Mouse (Mus musculus) kidney, adult 18-20 months (tissue): ENCODE measurements around the gene Spata13.

Source experiments
- DNase-seq: peaks from one replicate; pipeline ENCODE4 v3.0.0; 2021

Spata13 gene

GRCm38 (mm10) chr14:60721938-60722337, 88.1 kb downstream of the Spata13 start:
- DNase-seq = no peak

GRCm38 (mm10) chr14:60726091-60726490, 92.3 kb downstream of the Spata13 start:
- DNase-seq = no peak

GRCm38 (mm10) chr14:60727130-60727529, 93.3 kb downstream of the Spata13 start:
- DNase-seq = no peak

GRCm38 (mm10) chr14:60732081-60732480, 98.3 kb downstream of the Spata13 start:
- DNase-seq = no peak

GRCm38 (mm10) chr14:60732787-60733186, 99.0 kb downstream of the Spata13 start:
- no peak for DNase-seq

- no peak for DNase-seq
Observed at GRCm38 (mm10) chr14:60733706-60734105, 99.9 kb downstream of the Spata13 start.

- no peak for DNase-seq
Observed at GRCm38 (mm10) chr14:60735206-60735605, 101.4 kb downstream of the Spata13 start.

GRCm38 (mm10) chr14:60735848-60736547, 102.2 kb downstream of the Spata13 start:
- DNase-seq = no peak

GRCm38 (mm10) chr14:60736591-60737192, 102.9 kb downstream of the Spata13 start:
- DNase-seq = no peak

- no peak for DNase-seq
Observed at GRCm38 (mm10) chr14:60737202-60737611, 103.4 kb downstream of the Spata13 start.

GRCm38 (mm10) chr14:60738434-60738938, 104.7 kb downstream of the Spata13 start:
- no peak for DNase-seq

GRCm38 (mm10) chr14:60739155-60739554, 105.4 kb downstream of the Spata13 start:
- no peak for DNase-seq

- no peak for DNase-seq
Observed at GRCm38 (mm10) chr14:60739616-60740015, 105.8 kb downstream of the Spata13 start.

- DNase-seq = no peak
Observed at GRCm38 (mm10) chr14:60740507-60740906, 106.7 kb downstream of the Spata13 start.

GRCm38 (mm10) chr14:60741033-60741432, 107.2 kb downstream of the Spata13 start:
- no peak for DNase-seq

- DNase-seq = no peak
Observed at GRCm38 (mm10) chr14:60741490-60741981, 107.7 kb downstream of the Spata13 start.

GRCm38 (mm10) chr14:60743681-60744080, 109.9 kb downstream of the Spata13 start:
- DNase-seq = no peak

- DNase-seq = no peak
Observed at GRCm38 (mm10) chr14:60745201-60745600, 111.4 kb downstream of the Spata13 start.

GRCm38 (mm10) chr14:60746141-60746540, 112.3 kb downstream of the Spata13 start:
- no peak for DNase-seq

GRCm38 (mm10) chr14:60747154-60747870, 113.5 kb downstream of the Spata13 start:
- DNase-seq = no peak

GRCm38 (mm10) chr14:60749880-60750279, 116.1 kb downstream of the Spata13 start:
- DNase-seq = no peak

GRCm38 (mm10) chr14:60751581-60751980, 117.8 kb downstream of the Spata13 start:
- no peak for DNase-seq
